Mouse (Mus musculus): Measurements from ENCODE around the gene Msn.

Gene Msn

GRCm38 (mm10) chrX:96095509-96096499 lies at the start of gene Msn:
Msn (plus strand) TSS chrX:96096042.
- peak; percentile 8 for DNase-seq

- no peak for DNase-seq
These were observed 43.0 kb upstream of the Msn start for GRCm38 (mm10) chrX:96052798-96053197.

- DNase-seq = no peak
These were observed 18.1 kb upstream of the Msn start for GRCm38 (mm10) chrX:96077747-96078146.

GRCm38 (mm10) chrX:96086259-96086658 lies 9.6 kb upstream of the Msn start:
- no peak for DNase-seq

DNA sequence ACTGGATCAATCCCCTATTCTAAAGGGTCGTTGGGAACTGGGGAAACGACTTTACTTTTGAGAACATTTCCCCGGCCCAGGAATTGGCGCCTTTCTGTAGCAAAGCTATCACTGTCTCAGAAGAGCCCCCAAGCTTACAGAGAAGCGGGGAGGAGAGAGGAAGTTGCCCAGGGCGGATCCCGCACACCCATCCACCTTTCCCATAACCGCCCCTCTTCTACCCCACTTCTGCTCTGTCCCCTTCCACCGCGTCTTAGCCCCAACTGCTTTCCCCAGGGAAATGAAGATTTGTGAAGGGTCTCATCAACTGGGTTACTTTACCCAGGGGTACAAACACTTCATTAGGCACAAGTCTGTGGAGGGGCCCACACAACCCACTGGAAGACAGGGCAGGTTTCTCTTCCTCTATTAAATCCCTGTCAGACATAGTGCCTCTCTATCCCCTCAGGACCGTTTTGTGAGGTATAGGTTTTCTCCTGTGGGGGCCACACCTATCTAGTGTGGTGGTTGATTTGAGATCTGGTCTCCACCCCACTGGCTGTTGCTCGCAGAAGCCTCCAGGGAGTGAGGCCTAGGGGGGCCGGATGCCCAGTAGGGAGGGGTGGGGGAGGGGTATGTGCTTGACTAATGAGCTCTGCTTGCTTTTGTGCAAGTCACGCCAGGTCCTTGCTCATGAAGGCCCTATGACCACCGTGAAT lies 820 bp downstream of the Msn start:
- no peak for DNase-seq

GRCm38 (mm10) chrX:96097491-96097970 lies 1.7 kb downstream of the Msn start:
- no peak for DNase-seq

GRCm38 (mm10) chrX:96099003-96099402 lies 3.2 kb downstream of the Msn start:
- DNase-seq = no peak

GRCm38 (mm10) chrX:96107427-96108291 lies 11.8 kb downstream of the Msn start:
- DNase-seq = no peak

DNA sequence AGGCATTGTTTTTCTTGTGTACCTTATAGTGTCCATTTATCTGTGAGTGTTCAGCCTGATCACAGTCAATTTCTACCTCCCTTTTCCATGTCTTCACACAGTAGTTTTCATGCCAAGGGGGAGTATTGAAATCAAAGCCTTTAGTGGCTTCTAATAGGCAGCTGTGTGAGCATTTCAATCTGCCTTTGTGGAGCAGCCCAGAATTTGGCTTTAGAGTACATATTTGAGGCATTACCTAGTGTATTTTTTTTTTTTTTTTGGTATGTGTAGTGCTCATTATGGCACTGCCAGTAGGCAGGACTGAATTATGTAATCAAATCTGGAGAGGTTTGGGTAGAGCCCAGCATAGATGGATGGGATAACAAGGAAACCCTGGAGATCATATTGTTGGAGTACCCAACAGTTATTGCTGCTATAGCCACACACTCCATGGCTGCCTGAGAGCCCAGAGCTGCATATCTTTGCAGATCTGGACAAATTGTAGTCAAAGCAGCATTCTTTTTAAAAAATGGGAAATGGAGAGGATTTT lies 17.3 kb downstream of the Msn start:
- DNase-seq = no peak

DNA sequence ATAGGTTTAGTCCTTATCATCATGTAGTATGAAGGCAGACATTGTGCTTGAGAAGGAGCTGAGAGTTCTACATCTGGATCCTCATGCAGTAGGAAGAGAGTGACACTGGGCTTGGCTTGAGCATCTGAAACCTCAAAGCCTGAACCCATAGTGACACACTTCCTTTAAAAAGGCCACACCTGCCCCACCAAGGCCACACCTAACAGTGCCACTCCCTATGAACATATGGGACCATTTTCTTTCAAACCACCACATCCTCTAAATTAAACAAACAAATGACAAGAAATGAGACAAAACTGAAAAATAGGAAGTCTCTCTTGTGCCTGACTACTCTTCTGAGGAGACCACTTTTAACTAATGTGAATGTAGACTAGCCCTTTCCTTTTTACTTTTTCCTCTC lies 19.7 kb downstream of the Msn start:
- no peak for DNase-seq

GRCm38 (mm10) chrX:96117366-96117765 lies 21.5 kb downstream of the Msn start:
- DNase-seq = no peak

- DNase-seq = no peak
These were observed 24.2 kb downstream of the Msn start for GRCm38 (mm10) chrX:96119997-96120396.

- no peak for DNase-seq
These were observed 26.1 kb downstream of the Msn start for GRCm38 (mm10) chrX:96121912-96122311.

GRCm38 (mm10) chrX:96126803-96127202 lies 31.0 kb downstream of the Msn start:
- DNase-seq = no peak

- DNase-seq = peak; percentile 9
These were observed 34.3 kb downstream of the Msn start for GRCm38 (mm10) chrX:96130139-96130538.

DNA sequence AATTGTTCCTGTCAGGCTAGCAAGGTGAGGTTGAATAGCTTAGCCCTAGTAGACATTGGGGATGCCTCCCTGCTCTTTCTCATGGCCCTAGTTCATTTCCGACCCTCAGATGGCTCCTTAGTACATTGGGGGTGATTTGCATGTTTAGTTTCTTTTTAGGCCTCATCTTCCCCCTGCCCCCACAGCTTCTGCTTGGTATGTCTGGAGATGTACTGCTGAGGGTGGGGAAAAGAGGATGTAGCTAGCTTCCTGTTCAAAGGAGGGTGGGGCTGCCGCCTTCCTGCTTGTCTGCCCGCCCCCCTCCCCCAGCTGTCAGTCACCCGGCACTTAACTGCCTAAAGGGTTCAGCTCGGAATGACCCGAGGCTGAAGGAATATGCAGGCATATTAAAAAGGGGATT lies 34.8 kb downstream of the Msn start:
- DNase-seq = no peak

DNA sequence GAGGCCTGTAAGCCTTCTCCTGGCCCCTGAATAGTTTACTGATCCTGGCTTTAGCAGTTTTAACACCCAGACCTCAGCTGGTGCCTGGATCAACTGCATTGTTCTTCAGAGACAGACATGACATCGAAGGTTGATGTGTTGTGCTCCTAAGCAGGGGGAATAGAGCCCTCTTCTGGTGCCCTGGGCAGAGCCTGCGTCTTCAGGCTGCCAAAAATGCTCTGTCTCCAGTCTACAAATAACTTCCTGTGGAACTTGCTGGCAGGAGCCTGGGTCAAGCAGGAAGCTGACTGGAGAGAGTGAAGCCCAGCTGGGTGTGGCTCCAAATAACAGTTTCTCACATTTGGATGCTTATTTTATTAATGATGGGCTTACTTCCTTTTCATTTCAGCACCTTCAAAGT lies 37.4 kb downstream of the Msn start:
- DNase-seq = no peak

GRCm38 (mm10) chrX:96134243-96134661 lies 38.4 kb downstream of the Msn start:
- no peak for DNase-seq

- DNase-seq = no peak
These were observed 39.2 kb downstream of the Msn start for GRCm38 (mm10) chrX:96134840-96135580.

DNA sequence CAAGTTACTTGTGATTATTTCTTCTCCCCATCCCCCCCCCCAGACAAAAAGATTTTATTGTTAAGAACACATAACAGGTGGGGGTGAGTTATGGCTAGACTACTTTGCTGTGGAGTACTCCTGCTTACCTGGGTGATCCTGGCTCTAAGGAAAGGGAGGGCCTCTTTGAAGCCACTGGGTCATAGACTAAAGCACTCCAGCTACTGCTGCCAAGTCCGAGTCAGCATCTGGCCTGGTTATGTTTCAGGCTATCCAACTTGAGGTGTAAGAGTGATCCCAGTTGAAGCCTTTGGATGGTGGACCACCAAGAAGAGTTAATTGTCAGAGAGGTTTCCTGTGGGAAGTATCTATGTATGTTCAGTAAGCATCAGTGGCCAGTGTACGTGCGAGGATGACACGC lies 39.7 kb downstream of the Msn start:
- DNase-seq = no peak

DNA sequence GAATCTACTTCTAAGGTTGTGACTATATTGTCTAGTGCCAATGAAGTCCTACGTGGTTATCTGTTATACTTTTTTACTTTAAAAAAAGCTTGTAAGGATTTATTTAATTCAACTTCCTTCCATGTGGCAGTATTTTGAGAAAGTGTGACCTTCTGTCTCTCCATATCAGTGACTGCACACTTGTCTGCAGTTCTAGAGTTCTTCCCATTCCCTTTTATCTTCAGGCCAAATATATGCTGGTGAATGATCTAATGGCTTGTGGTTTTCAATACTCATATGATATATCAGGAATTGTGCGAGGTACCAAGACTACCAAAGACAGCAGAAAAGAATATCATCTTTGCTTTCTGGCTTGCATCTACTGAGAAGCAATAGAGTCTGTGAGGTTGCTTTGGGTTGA lies 43.4 kb downstream of the Msn start:
- no peak for DNase-seq

- DNase-seq = no peak
These were observed 49.2 kb downstream of the Msn start for GRCm38 (mm10) chrX:96144960-96145488.
